ENCODE assay signal across 19 mouse cellular contexts in genomic region chr17:71988736-71989569, GRCm38 (mm10).
DNase-seq lines count a peak whose midpoint lies in the region; ATAC-seq and TF ChIP-seq lines count a peak whose summit lies in the region.
"Had no signal": no experiment of that assay in that cellular context is flagged by ENCODE, and none has a peak within 500 bp of the region (broad histone marks: within the 10 kb centered on the region; RNA-seq: fewer than 3 reads in every experiment).

No protein-coding gene starts in this region.

- no peak for ATAC-seq in heart, embryonic 11.5 days (replicated peaks; ENCODE audit: insufficient number of reproducible peaks, low FRiP score, low TSS enrichment)
- ATAC-seq in midbrain, embryonic 16.5 days, result no peak
- ATAC-seq in hindbrain, postnatal 0 days, result peak; percentile 53; the same call in 1 of the 2 replicates
- ATAC-seq: intestine, postnatal 0 days had no signal

- intact Hi-C loops in left cerebral cortex, postnatal 36 days (cut with DNase I), result no loop called here

- H3K27me3 ChIP-seq in heart, embryonic 11.5 days (ENCODE audit: control insufficient read depth, insufficient read depth, low read length), result no peaks in the 10 kb centered on the region
- peaks cover 62% of the 10 kb centered on the region for H3K27me3 ChIP-seq in midbrain, embryonic 10.5 days (ENCODE audit: low read depth, poor library complexity, severe bottlenecking)
- H3K27me3 ChIP-seq in midbrain, embryonic 16.5 days (ENCODE audit: control insufficient read depth, insufficient read depth, low read depth, low read length), result no peaks in the 10 kb centered on the region
- H3K27me3 ChIP-seq in hindbrain, postnatal 0 days (ENCODE audit: insufficient read depth, low read length), result no peaks in the 10 kb centered on the region
- H3K27me3 ChIP-seq: embryonic facial prominence, embryonic 12.5 days; heart, embryonic 15.5 days had no signal

- peak; percentile 97 for DNase-seq in heart, adult 11 months
- peak; percentile 43 for DNase-seq in midbrain, embryonic 10.5 days (ENCODE audit: low spot score)
- peak; percentile 57 for DNase-seq in heart, adult 9 months (ENCODE audit: low spot score in 2 of 2)
- DNase-seq in hindbrain, postnatal 0 days (ENCODE audit: low spot score), result peak; percentile 60
- DNase-seq in left cerebral cortex, postnatal 36 days (ENCODE audit: low spot score in 2 of 2), result no peak
- no peak for DNase-seq in ovary, adult 18-20 months (ENCODE audit: low spot score)
- DNase-seq: adrenal gland, postnatal 14 days; cerebellum, adult 9-10 months; lung, adult 2 months; thymus, postnatal 25 days had no signal

- no peak overlapping the region for H3K9ac ChIP-seq in heart, embryonic 11.5 days (ENCODE audit: low read depth, low read length)
- H3K9ac ChIP-seq in midbrain, embryonic 16.5 days (ENCODE audit: low read depth, low read length), result no peak overlapping the region
- no peak overlapping the region for H3K9ac ChIP-seq in hindbrain, postnatal 0 days (replicated peaks; ENCODE audit: low read length)
- H3K9ac ChIP-seq: embryonic facial prominence, embryonic 12.5 days; heart, embryonic 15.5 days had no signal

- H3K27ac ChIP-seq in heart, embryonic 11.5 days (ENCODE audit: low read depth, low read length), result no peak overlapping the region
- H3K27ac ChIP-seq in midbrain, embryonic 10.5 days (replicated peaks), result 0 out of 2 replicates have a peak overlapping the region, but pooled peaks have one; percentile 0
- H3K27ac ChIP-seq in midbrain, embryonic 16.5 days (ENCODE audit: low read length), result no peak overlapping the region
- H3K27ac ChIP-seq in hindbrain, postnatal 0 days, result no peak overlapping the region
- H3K27ac ChIP-seq: embryonic facial prominence, embryonic 12.5 days; heart, embryonic 15.5 days; kidney, postnatal 0 days; stomach, postnatal 0 days had no signal

- H3K4me2 ChIP-seq in heart, embryonic 11.5 days, result no peak overlapping the region
- no peak overlapping the region for H3K4me2 ChIP-seq in midbrain, embryonic 16.5 days (ENCODE audit: low read length)
- H3K4me2 ChIP-seq in hindbrain, postnatal 0 days (ENCODE audit: low read depth, low read length), result no peak overlapping the region
- H3K4me2 ChIP-seq: embryonic facial prominence, embryonic 12.5 days; heart, embryonic 15.5 days had no signal

- no peaks in the 10 kb centered on the region; the same call in 1 of the 2 replicates for H3K4me1 ChIP-seq in heart, embryonic 11.5 days (ENCODE audit: control insufficient read depth, insufficient read depth, low read length)
- H3K4me1 ChIP-seq in midbrain, embryonic 10.5 days, result peaks cover 56% of the 10 kb centered on the region
- H3K4me1 ChIP-seq in midbrain, embryonic 16.5 days (ENCODE audit: control insufficient read depth, insufficient read depth, low read length), result peaks cover 8% of the 10 kb centered on the region
- 0 out of 2 replicates have a peak, but pooled peaks cover 3% of the 10 kb centered on the region for H3K4me1 ChIP-seq in hindbrain, postnatal 0 days (ENCODE audit: insufficient read depth, low read length)

- TF ChIP-seq CTCF in hindbrain, postnatal 0 days (IDR thresholded peaks at IDR 0.05; ENCODE audit: low read depth), result no peak

- 74% methylated on average over 9 of the region's 9 CpGs for WGBS in heart, embryonic 11.5 days (ENCODE audit: insufficient replicate concordance)
- WGBS in midbrain, embryonic 10.5 days, result 52% methylated on average over 9 of the region's 9 CpGs
- 40% methylated on average over 9 of the region's 9 CpGs for WGBS in midbrain, embryonic 16.5 days
- WGBS in hindbrain, postnatal 0 days, result 42% methylated on average over 9 of the region's 9 CpGs

- H3K36me3 ChIP-seq in heart, embryonic 11.5 days (ENCODE audit: control insufficient read depth, insufficient read depth, low read length), result no peaks in the 10 kb centered on the region
- H3K36me3 ChIP-seq in midbrain, embryonic 10.5 days, result no peaks in the 10 kb centered on the region
- H3K36me3 ChIP-seq in midbrain, embryonic 16.5 days (ENCODE audit: control insufficient read depth, insufficient read depth, low read length), result no peaks in the 10 kb centered on the region
- H3K36me3 ChIP-seq in hindbrain, postnatal 0 days (ENCODE audit: insufficient read depth, low read length), result no peaks in the 10 kb centered on the region
- H3K36me3 ChIP-seq: embryonic facial prominence, embryonic 12.5 days; G1E; heart, embryonic 15.5 days had no signal

- H3K9me3 ChIP-seq in heart, embryonic 11.5 days (replicated peaks; ENCODE audit: control insufficient read depth, low read length), result no peaks in the 10 kb centered on the region
- no peaks in the 10 kb centered on the region for H3K9me3 ChIP-seq in midbrain, embryonic 10.5 days (replicated peaks)
- H3K9me3 ChIP-seq in midbrain, embryonic 16.5 days (replicated peaks; ENCODE audit: control insufficient read depth, low read length, poor library complexity, severe bottlenecking), result no peaks in the 10 kb centered on the region
- H3K9me3 ChIP-seq in hindbrain, postnatal 0 days (ENCODE audit: low read length), result no peaks in the 10 kb centered on the region
- H3K9me3 ChIP-seq: embryonic facial prominence, embryonic 12.5 days; heart, embryonic 15.5 days had no signal

- H3K4me3 ChIP-seq in heart, embryonic 11.5 days (ENCODE audit: low read depth, low read length), result no peak overlapping the region
- no peak overlapping the region for H3K4me3 ChIP-seq in midbrain, embryonic 10.5 days
- H3K4me3 ChIP-seq in midbrain, embryonic 16.5 days (ENCODE audit: low read depth, low read length), result no peak overlapping the region
- no peak overlapping the region for H3K4me3 ChIP-seq in hindbrain, postnatal 0 days (ENCODE audit: low read length)
- H3K4me3 ChIP-seq: embryonic facial prominence, embryonic 12.5 days; heart, embryonic 15.5 days; myocyte had no signal

Comparison
In these comparisons a context has a peak if more than half of its experiments do, and no peak if none do; other contexts are left out.
1. DNase-seq: peak in heart, adult 11 months (single experiment), midbrain, embryonic 10.5 days (single experiment), heart, adult 9 months (2 of 2) and hindbrain, postnatal 0 days (single experiment); none in left cerebral cortex, postnatal 36 days (0 of 2) and ovary, adult 18-20 months (single experiment).